Mouse (Mus musculus) E14TG2a.4 (cell line): ENCODE data around the gene Chmp1a.
"Not testable (repeated sequence)": the region's sequence is repeated elsewhere in the genome, so short reads cannot be mapped to it uniquely, and the experiment has no call there.

Experiments
- CTCF ChIP-seq: conservative IDR thresholded peaks from 2 replicates; pipeline ENCODE4 v1.5.1; 2014; ENCODE audit warnings: low read length
- NANOG ChIP-seq: IDR thresholded peaks from 2 replicates; pipeline ENCODE4 v1.6.1; 2014; ENCODE audit warnings: borderline replicate concordance, low read length, mixed read lengths

- not testable (repeated sequence) for TF ChIP-seq CTCF, NANOG
These were observed 15.5 kb downstream of the Chmp1a start for GRCm38 (mm10) chr8:123197016-123197415.
